Mouse (Mus musculus): Measurements from ENCODE around the gene Tmem182.

Tmem182 gene

GRCm38 (mm10) chr1:40797348-40797747, 8.1 kb upstream of the Tmem182 start:
- in situ Hi-C loops (cut with MboI, MseI): loop anchor here in 1 of 2 experiments (5.0 kb wide), 1 partner anchor 45 kb away; no protein-coding TSS in a partner anchor

- in situ Hi-C loops (cut with MboI, MseI): loop anchor here in 1 of 2 experiments (5.0 kb wide), 1 partner anchor 43 kb away; no protein-coding TSS in a partner anchor
Observed at GRCm38 (mm10) chr1:40799121-40799520, 6.3 kb upstream of the Tmem182 start.

- in situ Hi-C loops (cut with MboI, MseI): no loop called here
Observed at GRCm38 (mm10) chr1:40800908-40801307, 4.5 kb upstream of the Tmem182 start.

- in situ Hi-C loops (cut with MboI, MseI): no loop called here
Observed at GRCm38 (mm10) chr1:40802759-40803158, 2.6 kb upstream of the Tmem182 start.

GRCm38 (mm10) chr1:40804118-40804517, 1.3 kb upstream of the Tmem182 start:
- in situ Hi-C loops (cut with MboI, MseI): no loop called here

- in situ Hi-C loops (cut with MboI, MseI): no loop called here
Observed at GRCm38 (mm10) chr1:40805891-40806290, 490 bp downstream of the Tmem182 start.

- in situ Hi-C loops (cut with MboI, MseI): no loop called here
Observed at GRCm38 (mm10) chr1:40808643-40809042, 3.2 kb downstream of the Tmem182 start.

GRCm38 (mm10) chr1:40815071-40815845, 9.9 kb downstream of the Tmem182 start:
- in situ Hi-C loops (cut with MboI, MseI): no loop called here

GRCm38 (mm10) chr1:40824517-40824916, 19.1 kb downstream of the Tmem182 start:
- in situ Hi-C loops (cut with MboI, MseI): no loop called here

- in situ Hi-C loops (cut with MboI, MseI): no loop called here
Observed at GRCm38 (mm10) chr1:40824936-40825335, 19.5 kb downstream of the Tmem182 start.

GRCm38 (mm10) chr1:40825826-40826225, 20.4 kb downstream of the Tmem182 start:
- in situ Hi-C loops (cut with MboI, MseI): no loop called here

GRCm38 (mm10) chr1:40829213-40829914, 24.0 kb downstream of the Tmem182 start:
- in situ Hi-C loops (cut with MboI, MseI): no loop called here

- in situ Hi-C loops (cut with MboI, MseI): no loop called here
Observed at GRCm38 (mm10) chr1:40830712-40831507, 25.5 kb downstream of the Tmem182 start.

GRCm38 (mm10) chr1:40835468-40835867, 30.1 kb downstream of the Tmem182 start:
- in situ Hi-C loops (cut with MboI, MseI): no loop called here

- in situ Hi-C loops (cut with MboI, MseI): loop anchor here in 1 of 2 experiments (5.0 kb wide), 1 partner anchor 43 kb away; no protein-coding TSS in a partner anchor
Observed at GRCm38 (mm10) chr1:40840605-40841004, 35.2 kb downstream of the Tmem182 start.

- in situ Hi-C loops (cut with MboI, MseI): loop anchor here in 1 of 2 experiments (5.0 kb wide), 1 partner anchor 44 kb away; no protein-coding TSS in a partner anchor
Observed at GRCm38 (mm10) chr1:40841032-40841761, 35.8 kb downstream of the Tmem182 start.

GRCm38 (mm10) chr1:40844616-40845015, 39.2 kb downstream of the Tmem182 start:
- in situ Hi-C loops (cut with MboI, MseI): loop anchor here in 1 of 2 experiments (5.0 kb wide), 1 partner anchor 47 kb away; no protein-coding TSS in a partner anchor

- in situ Hi-C loops (cut with MboI, MseI): no loop called here
Observed at GRCm38 (mm10) chr1:40847196-40847938, 42.0 kb downstream of the Tmem182 start.

GRCm38 (mm10) chr1:40851286-40851685, 45.9 kb downstream of the Tmem182 start:
- in situ Hi-C loops (cut with MboI, MseI): no loop called here

- in situ Hi-C loops (cut with MboI, MseI): no loop called here
Observed at GRCm38 (mm10) chr1:40855268-40855667, 49.9 kb downstream of the Tmem182 start.

Data from T-helper 17 cell (primary cell).